Mouse (Mus musculus) bone marrow, adult 2 months (tissue): ENCODE measurements at regions not wholly inside any gene's neighbourhood (a gene's known extent, or its start where the extent isn't known, plus 50 kb on each side); places are given as distances from the start of the nearest gene placed in this dataset.

Source experiments
- H3K27ac ChIP-seq: fragments of 200-500 bp; 2 replicates; pipeline ENCODE4 v1.5.1; 2012; ENCODE audit warnings: low read depth, mild to moderate bottlenecking, control low read depth, inconsistent platforms, low read length; ENCODE audit not compliant: control insufficient read depth, poor library complexity, insufficient read depth
- H3K4me1 ChIP-seq: fragments of 200-500 bp; 2 replicates; pipeline ENCODE4 v1.6.1; 2011; ENCODE audit warnings: low read length; ENCODE audit not compliant: control insufficient read depth, insufficient read depth
- H3K4me3 ChIP-seq: fragments of 200-500 bp; replicated peaks from 2 replicates; pipeline ENCODE3; 2011; ENCODE audit warnings: mild to moderate bottlenecking, low read depth, low read length, control low read depth; ENCODE audit not compliant: control insufficient read depth
- CTCF ChIP-seq: fragments of 200-500 bp; IDR thresholded peaks from 2 replicates; pipeline ENCODE4 v1.5.1; 2011; ENCODE audit warnings: low read length, control low read depth; ENCODE audit not compliant: control insufficient read depth, insufficient read depth
- POLR2A ChIP-seq: fragments of 200-500 bp; IDR thresholded peaks from 2 replicates; pipeline ENCODE4 v1.6.1; 2011; ENCODE audit warnings: low read depth, mild to moderate bottlenecking, control low read depth, low read length, borderline replicate concordance; ENCODE audit not compliant: control insufficient read depth
- WGBS: fragments of 180-500 bp; shearing (Covaris S2); methylation state at CpG from one replicate; pipeline ENCODE4 v1.1.7; 2018; 5-methylcytosine and 5-hydroxymethylcytosine counted together

- TF ChIP-seq POLR2A (no peak), CTCF (no peak)
- no peaks in the 10 kb centered on the region for H3K4me1 ChIP-seq
- WGBS, result 73% methylated on average over 2 of the region's 2 CpGs
Observed at GRCm38 (mm10) chr14:105684329-105684728, 212.3 kb downstream of the Spry2 start.

GRCm38 (mm10) chr14:105676646-105676930 is 220.0 kb downstream of the Spry2 start:
- no peak for TF ChIP-seq CTCF
- no peak for TF ChIP-seq POLR2A
- no peak overlapping the region for H3K27ac ChIP-seq
- WGBS, result 40% methylated on average over 4 of the region's 4 CpGs
- H3K4me1 ChIP-seq, result no peaks in the 10 kb centered on the region
- H3K4me3 ChIP-seq, result no peak overlapping the region

More at GRCm38 (mm10) chr14:105684329-105684728, 212.3 kb downstream of the Spry2 start:
- no peak overlapping the region for H3K4me3 ChIP-seq
- H3K27ac ChIP-seq, result no peak overlapping the region

- Histone ChIP-seq H3K4me3 (no peak overlapping the region), H3K4me1 (no peaks in the 10 kb centered on the region), H3K27ac (no peak overlapping the region)
- TF ChIP-seq CTCF (no peak), POLR2A (no peak)
- 57% methylated on average over 13 of the region's 13 CpGs for WGBS
Observed at GRCm38 (mm10) chr14:105675801-105676645, 220.6 kb downstream of the Spry2 start.

GRCm38 (mm10) chr14:105675006-105675405 is 221.6 kb downstream of the Spry2 start:
- no peaks in the 10 kb centered on the region for H3K4me1 ChIP-seq
- no peak overlapping the region for H3K4me3 ChIP-seq
- TF ChIP-seq POLR2A, result no peak
- no peak for TF ChIP-seq CTCF
- no peak overlapping the region for H3K27ac ChIP-seq

GRCm38 (mm10) chr14:105668969-105669368 is 227.7 kb downstream of the Spry2 start:
- 1% methylated on average over 11 of the region's 11 CpGs for WGBS
- TF ChIP-seq POLR2A, result no peak
- Histone ChIP-seq H3K4me3 (no peak overlapping the region), H3K27ac (no peak overlapping the region), H3K4me1 (no peaks in the 10 kb centered on the region)

GRCm38 (mm10) chr14:105664671-105665198 is 231.9 kb downstream of the Spry2 start:
- 79% methylated on average over 7 of the region's 7 CpGs for WGBS
- no peak for TF ChIP-seq CTCF
- TF ChIP-seq POLR2A, result no peak
- H3K4me1 ChIP-seq, result no peaks in the 10 kb centered on the region
- H3K4me3 ChIP-seq, result no peak overlapping the region
- H3K27ac ChIP-seq, result no peak overlapping the region

GRCm38 (mm10) chr14:105663472-105663871 is 233.1 kb downstream of the Spry2 start:
- no peak overlapping the region for H3K27ac ChIP-seq
- 73% methylated on average over 4 of the region's 4 CpGs for WGBS
- no peak for TF ChIP-seq POLR2A
- TF ChIP-seq CTCF, result no peak
- H3K4me1 ChIP-seq, result no peaks in the 10 kb centered on the region
- no peak overlapping the region for H3K4me3 ChIP-seq

GRCm38 (mm10) chr14:105662839-105663238 is 233.8 kb downstream of the Spry2 start:
- Histone ChIP-seq H3K4me3 (no peak overlapping the region), H3K27ac (no peak overlapping the region), H3K4me1 (no peaks in the 10 kb centered on the region)
- WGBS, result 79% methylated on average over 6 of the region's 6 CpGs
- TF ChIP-seq CTCF (no peak), POLR2A (no peak)

- Histone ChIP-seq H3K27ac (no peak overlapping the region), H3K4me1 (no peaks in the 10 kb centered on the region), H3K4me3 (no peak overlapping the region)
- no peak for TF ChIP-seq POLR2A
- no peak for TF ChIP-seq CTCF
- 94% methylated on average over 2 of the region's 2 CpGs for WGBS
Observed at GRCm38 (mm10) chr14:105658316-105658715, 238.3 kb downstream of the Spry2 start.
